Mouse (Mus musculus): ENCODE measurements around the gene Cd44.

Gene Cd44

DNA sequence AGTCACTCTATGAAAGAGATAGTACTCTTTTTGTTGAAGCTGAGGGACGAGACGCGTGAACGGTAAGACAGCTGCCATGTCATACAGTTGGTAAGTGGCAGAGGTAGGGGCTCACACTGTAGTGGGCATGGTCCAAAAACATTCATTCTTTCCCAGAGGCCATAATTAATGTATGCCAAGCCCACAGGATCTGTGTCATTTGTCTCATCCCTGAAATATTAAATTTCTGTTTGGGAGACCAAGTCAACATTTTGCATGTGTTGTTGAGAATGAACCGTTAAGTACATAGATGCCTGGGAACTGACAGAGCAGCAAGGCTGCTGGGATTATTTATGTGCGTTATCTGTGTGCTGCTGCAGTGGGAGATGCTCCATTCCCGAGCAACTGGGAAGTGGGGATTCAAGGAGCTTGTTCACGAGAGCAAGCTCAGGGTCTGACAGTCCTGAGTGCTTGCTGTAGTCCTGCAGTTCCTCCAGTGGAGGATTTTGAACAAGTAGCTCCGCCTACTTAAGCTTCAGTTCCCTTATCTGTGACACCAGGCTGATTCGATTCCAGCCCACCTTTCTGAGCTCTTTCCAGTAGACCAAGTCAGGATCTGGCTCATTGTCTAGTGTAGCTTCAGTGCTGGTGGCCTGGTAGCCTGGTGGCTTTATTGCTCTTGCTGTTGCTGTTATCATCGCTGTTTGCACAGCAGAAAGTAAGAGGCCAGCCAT lies 12.5 kb upstream of the Cd44 start:
- no peak for DNase-seq (ENCODE audit: low spot score)

DNA sequence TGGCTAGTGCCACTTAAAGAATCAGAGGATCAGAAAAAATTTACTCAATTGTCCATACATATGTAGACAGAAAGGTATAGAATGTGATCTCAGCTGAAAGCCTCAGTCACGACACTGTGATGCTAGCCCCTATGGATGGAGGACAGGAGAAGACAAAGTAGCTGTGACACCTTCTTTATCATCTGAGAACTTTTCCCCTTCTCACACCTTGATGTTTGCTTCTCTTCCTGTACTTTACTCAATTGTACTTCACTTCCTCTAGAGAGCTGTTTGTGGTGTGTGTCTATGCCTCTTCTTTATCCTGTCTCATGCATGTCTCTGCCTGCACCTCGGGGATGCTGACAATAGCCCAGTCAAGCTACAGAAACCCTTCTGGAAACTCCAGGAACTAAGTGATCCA lies 11.5 kb upstream of the Cd44 start:
- DNase-seq (ENCODE audit: low spot score): no peak

DNA sequence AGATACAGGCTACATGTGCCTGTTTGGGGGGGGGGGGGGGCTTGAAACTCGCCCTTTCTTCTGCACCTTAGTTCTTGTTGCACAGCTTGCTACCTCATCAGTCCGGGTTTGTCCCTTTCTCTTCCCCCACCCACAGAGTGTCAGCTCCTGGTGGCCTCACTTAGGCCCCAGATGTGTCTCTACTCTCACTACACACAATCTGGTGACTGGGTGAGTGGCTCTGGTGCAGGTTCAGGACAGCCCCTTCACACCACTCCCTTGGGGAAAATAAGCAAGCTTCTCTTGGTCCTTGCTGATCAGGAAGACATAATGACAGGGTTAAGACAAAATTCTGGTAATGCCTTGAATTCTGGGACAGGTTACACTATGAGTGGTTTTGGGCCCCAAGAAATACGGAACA lies 11.0 kb upstream of the Cd44 start:
- no peak for DNase-seq (ENCODE audit: low spot score)

DNA sequence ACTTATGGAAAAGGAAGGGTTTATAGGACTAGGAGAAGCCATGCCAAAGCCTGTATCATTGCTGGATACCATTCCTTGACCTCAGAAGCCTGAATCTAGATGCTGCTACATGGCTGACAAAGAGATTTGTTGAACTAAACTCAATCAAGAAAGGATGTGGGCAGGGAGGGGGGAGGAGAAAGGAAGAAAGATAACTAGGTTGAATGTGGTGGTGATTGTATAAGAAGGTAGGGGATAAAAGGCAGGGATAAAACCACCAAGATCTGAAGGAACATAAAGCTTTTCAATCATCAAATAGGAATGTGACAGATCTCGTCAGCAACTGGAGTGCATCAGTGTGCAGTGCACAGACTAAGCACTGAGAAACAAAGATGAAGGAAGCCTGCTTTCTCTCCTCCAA lies 7.9 kb upstream of the Cd44 start:
- no peak for DNase-seq (ENCODE audit: low spot score)

DNA sequence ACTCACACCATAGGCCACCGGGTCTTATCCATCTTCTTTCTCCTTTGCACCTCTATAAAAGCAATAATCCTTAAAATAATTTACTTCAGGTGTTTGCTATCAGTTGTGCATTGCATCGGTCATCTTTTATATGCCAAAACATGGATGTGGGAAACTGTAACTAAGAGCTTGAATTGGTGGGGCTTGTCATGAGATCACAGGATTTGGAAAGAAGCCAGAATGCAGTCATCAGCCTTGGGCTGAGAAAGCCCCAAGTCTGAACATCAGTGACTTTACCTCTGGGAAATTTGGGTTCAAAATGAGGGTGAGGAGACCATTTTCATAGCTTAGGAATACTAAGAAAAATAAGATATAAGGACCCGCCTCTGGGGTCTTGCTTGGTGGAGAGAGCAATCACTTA lies 4.1 kb upstream of the Cd44 start:
- DNase-seq (ENCODE audit: low spot score): no peak

DNA sequence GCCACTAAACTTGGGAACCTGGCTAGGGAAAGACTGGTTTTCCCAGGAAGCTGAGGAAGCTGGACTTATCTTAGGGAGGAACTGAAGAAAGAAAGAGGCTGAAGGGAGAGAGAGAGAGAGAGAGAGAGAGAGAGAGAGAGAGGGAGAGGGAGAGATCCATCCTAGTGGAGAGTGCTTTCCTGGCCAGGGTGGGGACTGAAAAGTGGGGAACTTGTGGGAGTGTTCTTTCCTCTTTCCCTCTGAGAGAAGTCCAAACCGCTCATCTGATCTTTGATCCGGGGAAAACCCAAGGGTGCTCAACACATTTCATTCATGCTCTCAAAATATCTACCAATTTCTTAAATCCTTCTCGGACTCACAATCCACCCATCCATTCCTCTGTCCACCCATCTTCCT lies 361 bp upstream of the Cd44 start:
- no peak for DNase-seq (ENCODE audit: low spot score)

DNA sequence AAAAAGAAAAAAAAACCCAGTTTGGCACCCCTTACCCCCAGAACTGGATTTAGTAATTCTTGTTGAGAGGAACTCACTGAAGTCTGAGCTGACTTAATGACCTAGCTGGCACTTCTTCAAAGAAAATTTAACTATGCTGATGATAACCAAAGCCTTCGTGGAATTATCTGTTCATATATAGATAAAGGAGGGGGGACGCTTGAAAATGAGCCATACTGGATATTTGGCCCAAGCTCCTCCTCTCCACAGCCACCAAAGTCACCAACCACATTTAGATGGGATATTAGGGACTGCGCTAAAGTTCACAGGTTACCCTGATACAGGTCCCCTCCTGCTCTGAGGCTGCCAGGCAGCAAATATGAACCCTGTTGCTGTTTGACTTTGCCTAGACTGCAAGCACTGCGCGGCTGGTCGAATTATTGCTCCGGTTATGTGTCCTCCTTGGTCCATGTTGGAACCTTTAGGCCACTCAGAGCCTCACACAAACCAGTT lies 1.2 kb downstream of the Cd44 start:
- DNase-seq (ENCODE audit: low spot score): no peak

DNA sequence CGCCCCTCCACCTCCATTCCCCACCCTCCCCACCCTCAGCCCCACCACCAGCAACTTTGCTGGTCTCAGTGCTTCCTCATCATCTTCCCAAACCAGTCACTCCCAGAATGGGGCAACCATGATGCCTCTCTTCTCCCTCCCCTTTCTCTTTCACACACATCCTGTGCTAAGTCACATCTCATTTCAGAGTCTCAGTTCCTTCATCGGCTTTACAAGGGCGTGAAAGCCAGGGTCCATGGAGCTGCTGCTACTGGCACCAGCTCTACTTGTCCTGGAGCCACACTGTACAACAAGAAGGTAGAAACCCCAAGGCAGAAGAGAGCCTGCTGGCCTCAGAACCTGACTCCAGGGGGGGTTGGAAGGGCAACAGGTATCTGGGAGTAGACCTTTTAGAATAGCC lies 2.2 kb downstream of the Cd44 start:
- DNase-seq (ENCODE audit: low spot score): no peak

DNA sequence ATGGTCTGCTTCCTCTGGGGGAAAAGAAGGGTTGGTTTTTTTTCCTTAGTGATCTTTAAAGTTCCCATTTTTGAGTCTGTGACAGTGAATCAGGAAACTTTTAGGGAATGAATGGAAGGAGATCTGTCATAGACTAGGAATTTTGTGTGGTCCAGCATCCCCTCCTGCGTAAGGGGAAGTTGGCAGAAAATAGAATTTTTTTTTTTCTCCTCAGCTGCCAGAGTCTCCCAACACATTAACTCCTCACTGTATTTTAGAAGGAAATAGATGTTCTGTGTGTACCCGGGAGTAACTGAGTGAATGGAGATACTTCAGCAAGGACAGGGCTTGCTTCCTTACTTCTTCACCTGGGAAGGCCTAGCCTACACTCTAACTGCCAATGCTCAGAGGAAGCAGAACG lies 2.9 kb downstream of the Cd44 start:
- DNase-seq (ENCODE audit: low spot score): no peak

DNA sequence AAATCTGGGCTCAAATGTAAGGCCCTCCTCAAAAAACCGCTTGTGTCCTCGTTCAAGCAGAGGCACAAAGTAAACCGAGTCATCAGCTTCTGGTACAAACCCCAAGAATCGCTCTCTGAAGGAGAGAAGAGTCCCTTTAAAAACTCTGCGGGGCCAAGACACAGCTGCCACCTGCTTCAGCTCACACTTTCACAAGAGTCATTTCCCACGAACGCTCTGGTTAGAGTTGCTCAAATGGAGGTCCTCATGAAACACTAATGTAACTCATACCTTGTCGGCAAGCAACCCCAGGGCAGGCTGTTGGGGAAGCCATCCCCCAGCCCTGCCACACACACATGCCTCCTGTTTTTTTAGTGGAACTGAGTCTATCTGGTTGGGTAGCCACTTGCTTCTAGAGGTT lies 5.3 kb downstream of the Cd44 start:
- DNase-seq (ENCODE audit: low spot score): no peak

DNA sequence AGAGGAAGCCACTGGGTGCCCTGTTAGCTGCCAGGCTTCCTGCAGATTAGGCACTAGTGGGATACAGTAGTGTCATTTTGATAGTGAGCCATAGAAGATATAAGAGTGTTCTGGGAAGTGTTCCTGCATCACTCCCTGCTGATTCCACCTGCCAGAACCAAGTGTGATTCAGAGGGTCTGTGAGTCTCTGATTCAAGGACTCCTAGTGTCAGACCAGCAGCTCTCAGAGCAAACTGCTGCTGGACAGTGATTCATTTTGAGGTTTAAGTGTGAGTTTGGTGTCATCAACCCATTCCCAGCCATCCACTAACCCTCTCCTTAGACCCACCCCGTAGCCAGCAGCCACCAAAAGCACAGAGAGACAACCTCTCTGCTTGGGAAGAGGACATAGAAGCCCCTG lies 6.3 kb downstream of the Cd44 start:
- no peak for DNase-seq (ENCODE audit: low spot score)

DNA sequence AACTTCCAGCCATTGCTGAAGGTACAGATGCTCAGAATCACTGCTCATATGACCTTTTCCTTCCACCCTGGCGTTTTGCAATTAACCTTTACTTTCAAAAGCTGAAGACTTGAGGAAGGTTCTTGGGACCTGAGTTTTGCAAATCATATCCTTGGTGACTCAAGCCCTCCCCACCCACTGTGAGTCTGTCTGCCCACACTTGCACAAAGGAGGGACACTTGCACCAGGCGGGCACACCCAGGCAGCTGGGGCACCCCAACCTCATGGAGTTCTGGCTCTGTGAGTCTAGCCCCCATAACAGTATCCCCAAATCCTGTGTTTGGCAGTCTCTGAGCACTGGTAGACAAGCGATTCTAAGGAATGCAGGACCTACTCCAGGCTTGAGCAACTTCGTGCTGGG lies 6.7 kb downstream of the Cd44 start:
- no peak for DNase-seq (ENCODE audit: low spot score)

DNA sequence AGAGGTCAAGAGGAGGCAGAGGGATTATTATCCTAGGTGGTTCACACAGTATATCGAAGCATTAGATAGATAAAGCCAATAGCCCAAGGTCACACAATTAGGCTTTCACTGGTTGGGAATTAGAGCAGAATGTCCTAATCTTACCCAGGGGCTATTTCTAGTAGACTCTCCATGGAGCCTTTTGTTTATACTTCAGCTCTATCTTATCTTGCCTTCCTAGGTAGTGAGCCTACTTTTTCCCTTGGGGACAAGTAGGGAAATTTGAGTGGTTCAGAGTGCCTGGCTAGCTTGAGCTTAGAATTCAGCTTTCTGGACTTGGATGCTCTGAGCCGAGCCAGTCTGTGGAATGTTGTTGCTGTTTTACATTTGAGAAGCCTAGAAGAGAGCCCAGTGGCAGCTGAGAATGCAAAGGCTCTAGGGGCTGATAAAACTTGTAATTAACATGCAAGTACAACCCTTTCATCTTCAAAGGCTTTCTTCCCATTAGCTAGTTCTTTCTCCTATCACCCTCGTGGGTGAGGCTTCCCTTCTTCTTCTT lies 12.7 kb downstream of the Cd44 start:
- DNase-seq (ENCODE audit: low spot score): no peak

DNA sequence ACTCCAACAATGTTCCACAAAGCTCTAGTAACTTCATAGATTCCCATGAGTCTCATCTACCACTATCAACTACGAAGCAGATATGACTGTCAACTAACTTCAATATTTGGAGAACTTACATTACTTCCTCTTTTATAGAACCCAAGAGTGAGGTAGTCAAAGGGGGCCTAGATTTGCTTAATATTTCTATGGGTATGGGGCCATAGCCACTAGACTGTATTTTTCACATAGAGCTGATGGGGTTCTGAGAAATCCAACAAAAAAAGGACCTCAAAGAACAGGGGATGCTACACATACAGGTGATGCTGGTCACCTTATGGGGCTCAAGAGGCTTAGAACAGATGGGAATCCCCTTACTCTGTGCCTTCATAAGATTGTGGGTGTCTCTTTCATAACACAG lies 14.3 kb downstream of the Cd44 start:
- no peak for DNase-seq (ENCODE audit: low spot score)

DNA sequence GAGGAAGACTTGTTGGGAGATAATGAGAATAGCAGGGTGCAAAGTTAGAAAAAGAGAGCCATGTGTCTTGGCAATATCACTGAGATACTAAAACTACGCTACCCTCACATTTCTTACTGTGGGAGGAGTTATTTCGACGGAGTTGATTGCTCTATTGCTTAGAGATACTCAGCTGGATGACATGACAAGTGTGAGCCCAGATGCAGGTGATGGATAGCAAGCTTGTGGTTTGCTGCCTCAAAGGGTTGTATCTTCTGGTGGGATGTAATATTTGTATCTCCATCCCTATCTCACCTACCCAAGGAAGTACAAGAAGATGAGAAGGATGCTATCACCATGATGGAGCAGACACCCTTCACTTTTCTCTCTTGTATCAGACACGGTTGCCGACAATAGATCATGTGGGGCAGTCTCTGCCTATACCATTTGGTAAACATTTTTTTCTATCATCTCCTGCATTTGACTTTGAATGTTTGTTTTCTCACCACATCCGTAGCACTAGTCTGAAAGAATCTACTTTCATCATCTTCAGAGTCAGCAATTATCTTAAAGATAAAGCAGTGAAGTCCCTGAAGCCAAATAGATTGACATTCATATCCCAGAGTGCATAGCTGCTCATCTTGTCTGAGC lies 15.0 kb downstream of the Cd44 start:
- DNase-seq (ENCODE audit: low spot score): no peak

DNA sequence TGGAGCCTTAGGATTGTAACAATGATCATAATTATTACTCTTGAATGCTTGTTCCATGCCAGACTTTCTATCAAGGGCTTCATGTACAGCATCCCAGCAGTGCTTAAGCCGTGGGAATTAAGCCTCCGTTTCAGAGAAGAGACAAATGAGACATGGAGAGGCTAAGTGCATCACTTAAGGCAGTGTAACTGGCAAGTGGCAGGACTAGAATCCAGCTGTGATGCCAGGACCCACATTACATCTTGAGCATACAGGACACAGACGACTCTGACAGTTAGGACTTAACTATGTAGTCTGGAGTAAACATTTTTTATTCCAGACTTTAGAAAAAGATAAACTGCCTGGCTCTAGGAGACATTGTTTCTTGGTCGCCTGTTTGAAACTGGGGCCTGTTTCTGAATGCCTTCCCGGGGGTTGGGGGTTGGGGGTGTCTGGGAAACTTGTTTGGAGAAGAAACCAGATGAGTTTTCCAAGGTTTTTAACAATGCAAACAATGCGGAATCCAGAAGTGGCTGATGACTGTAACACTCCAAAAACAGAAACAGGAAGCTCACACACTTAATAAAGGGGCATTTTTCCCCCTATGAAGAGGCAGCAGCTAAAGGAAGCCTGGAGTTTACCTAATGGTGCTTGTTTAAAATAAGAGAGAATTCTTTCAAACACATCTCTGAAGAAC lies 18.7 kb downstream of the Cd44 start:
- no peak for DNase-seq (ENCODE audit: low spot score)

DNA sequence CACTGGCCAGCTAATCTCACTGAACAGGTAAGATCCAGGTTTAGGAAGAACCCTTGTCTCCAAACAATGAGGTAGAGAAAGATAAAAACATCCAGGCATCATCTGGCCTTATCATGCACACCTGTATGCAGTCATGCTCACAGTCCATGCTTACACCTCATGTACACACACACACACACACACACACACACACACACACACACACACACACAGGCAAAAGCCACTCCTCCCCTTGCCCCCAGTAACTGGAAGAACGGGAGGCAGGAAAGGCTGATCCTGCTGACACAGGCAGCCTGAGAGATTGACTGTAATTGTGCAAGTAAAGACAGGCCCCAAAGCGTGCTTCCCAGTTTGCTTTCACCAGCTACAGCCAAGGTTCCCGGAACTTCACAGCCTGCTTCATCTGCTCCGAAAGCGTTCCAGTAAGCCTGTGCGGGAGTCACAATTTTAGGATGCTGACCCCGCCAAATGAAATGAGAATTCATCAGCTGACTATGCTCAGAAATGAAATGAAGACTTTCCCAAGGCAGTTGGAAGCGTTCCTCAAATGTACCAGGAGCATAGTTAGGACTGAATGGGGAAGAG lies 19.4 kb downstream of the Cd44 start:
- no peak for DNase-seq (ENCODE audit: low spot score)

DNA sequence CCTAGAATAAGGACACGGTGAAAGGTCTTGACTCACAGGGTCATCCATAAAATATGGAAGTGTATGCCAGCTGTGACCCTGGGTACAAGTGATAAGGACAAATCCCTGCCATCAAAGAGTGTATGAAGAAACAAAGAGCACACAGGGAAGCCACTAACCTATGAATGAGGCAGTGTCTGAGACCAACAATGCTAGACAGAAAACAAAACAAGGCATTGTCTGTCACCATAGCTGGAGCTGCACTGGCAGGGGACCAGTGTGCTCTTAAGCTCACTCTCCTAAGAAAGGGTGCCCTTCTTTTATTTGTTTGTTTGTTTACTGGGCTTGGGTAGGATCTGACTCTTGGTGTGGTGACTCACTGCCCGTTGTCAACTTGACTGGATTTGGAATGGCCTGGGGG lies 23.0 kb downstream of the Cd44 start:
- no peak for DNase-seq (ENCODE audit: low spot score)

DNA sequence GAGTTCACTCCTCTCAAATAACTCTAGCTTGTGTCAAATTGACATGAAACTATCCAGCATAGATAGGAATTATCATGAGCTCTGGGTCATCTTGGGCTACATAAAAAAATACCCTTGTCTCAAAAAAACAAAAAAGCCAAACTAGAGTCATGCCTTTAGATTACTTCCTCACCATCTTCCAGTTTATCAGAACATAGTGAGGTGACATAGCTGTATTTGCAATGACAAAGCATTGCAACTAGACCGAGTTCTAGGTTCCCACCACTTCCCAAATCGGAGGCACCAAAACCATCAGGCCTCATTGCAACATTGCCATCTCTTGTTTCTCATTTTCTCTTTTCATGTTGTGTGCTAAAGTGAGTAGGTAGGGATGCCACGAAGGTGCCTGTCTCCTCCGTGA lies 24.0 kb downstream of the Cd44 start:
- no peak for DNase-seq (ENCODE audit: low spot score)

DNA sequence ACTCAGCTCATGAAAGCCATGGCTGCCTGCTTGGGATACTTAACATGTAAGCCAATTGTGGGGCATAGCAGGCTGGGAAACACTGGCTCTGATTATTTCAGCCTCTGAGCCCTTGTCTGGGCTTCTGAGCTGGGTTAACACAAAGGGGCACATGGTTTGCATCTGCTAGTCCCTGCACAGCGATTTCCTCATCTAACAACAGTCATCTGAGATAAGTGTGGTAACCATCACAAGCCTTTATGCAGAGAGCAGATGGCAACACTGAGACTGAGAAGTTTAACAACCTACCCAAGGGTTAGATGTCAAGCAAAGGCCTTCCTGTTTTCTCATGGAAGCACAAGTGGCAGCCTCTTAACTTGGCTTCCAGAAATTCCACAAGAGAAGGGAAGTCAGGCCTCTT lies 25.3 kb downstream of the Cd44 start:
- no peak for DNase-seq (ENCODE audit: low spot score)

DNA sequence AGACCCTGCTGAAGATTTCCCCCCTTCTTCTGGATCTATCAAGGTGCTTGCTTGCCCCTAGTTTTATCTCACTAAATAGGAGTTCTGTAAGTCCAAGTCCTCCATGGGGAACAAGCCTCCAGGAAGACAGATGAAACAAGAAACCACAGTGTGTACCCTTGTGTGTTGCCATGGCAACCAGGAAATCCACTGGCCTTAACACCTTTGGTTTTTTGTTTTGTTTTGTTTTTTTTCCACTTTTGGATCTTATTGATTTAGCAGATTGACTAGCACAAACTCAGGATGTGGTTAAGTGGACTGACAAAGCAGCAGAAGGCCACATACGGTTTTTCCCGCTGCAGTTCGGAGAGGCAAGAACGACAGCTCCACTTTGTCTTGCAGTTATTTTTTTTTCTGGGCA lies 27.6 kb downstream of the Cd44 start:
- no peak for DNase-seq (ENCODE audit: low spot score)

DNA sequence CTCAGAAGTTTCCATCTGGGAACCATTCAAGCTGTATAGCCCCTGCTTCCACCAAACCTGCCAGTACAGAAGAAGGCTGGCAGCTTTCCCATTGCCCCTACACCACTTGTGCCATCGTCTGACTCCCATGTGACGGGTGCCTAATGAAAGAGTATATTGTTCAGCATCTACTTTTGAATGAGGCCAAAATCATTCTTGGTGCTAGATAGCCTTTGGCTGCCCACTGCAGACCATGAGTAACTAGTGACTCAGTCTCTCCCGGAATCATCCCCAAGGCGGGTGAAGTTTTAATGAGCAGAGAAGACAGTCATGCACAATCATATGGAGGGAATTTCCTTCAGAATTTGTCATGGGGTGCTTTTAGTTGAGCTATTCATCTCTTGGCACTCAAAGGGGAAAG lies 28.3 kb downstream of the Cd44 start:
- DNase-seq (ENCODE audit: low spot score): no peak

DNA sequence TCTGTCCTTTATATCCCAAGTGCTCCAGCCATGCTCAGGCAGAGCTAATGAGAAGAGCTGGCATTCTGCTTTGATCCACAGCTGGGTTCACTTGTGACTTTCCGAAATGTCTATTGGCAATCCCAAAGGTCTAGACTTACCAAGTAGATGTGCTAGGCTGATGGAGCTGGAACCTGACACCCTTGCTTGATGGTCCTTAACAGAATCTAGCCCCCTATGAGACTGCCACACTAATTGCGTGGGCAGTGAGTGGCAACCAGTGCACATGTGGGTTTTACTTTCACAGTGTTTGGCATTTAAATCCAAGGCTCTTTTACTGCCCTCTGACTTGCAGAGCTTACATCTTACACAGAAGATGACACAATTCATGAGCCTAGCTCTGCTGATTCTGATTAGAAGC lies 29.0 kb downstream of the Cd44 start:
- no peak for DNase-seq (ENCODE audit: low spot score)
